Mouse (Mus musculus) embryonic fibroblast, embryonic 13.5 days (primary cell): ENCODE data around the gene Nqo2. TPM values are rescaled to one million over a fixed set of nuclear protein-coding genes. Genes with fewer than 3 reads are reported as not detected.
"Not testable (repeated sequence)": the region's sequence is repeated elsewhere in the genome, so short reads cannot be mapped to it uniquely, and the experiment has no call there.

ENCODE experiments used
- H3K27ac ChIP-seq: 2 replicates; pipeline ENCODE4 v1.5.1; 2012; ENCODE audit warnings: low read length, control low read depth, inconsistent platforms; ENCODE audit not compliant: insufficient read depth
- H3K4me1 ChIP-seq: 2 replicates; pipeline ENCODE4 v1.6.1; 2011; ENCODE audit warnings: low read length; ENCODE audit not compliant: control insufficient read depth, insufficient read depth
- H3K4me3 ChIP-seq: 2 replicates; pipeline ENCODE4 v1.5.1; 2011; ENCODE audit warnings: mild to moderate bottlenecking, control low read depth, low read length; ENCODE audit not compliant: insufficient read depth
- CTCF ChIP-seq: IDR thresholded peaks from 2 replicates; pipeline ENCODE4 v1.5.1; 2011; ENCODE audit warnings: mild to moderate bottlenecking, control low read depth, low read length, moderate library complexity, borderline replicate concordance; ENCODE audit not compliant: insufficient read depth
- POLR2A ChIP-seq: IDR thresholded peaks from 2 replicates; pipeline ENCODE4 v1.6.1; 2011; ENCODE audit warnings: low read depth, mild to moderate bottlenecking, control low read depth, low read length, moderate library complexity
- polyA plus RNA-seq: library from polyadenylated mRNA; stranded (reverse); fragments of >200 nt; gene quantifications from 2 replicates; pipeline ENCODE4 v1.2.4, GENCODE M21; 2011; ENCODE audit warnings: low read depth; ENCODE audit not compliant: missing spikeins, insufficient read length

The Nqo2 gene
- polyA plus RNA-seq, result 20.9 and 22.2 TPM in 2 replicates

GRCm38 (mm10) chr13:33964206-33965046 is at the start of gene Nqo2:
Nqo2 (plus strand) TSS chr13:33964687.
- Histone ChIP-seq H3K4me3 (peak within 1 kb of the TSS; percentile 53), H3K27ac (peak within 1 kb of the TSS; percentile 45), H3K4me1 (peaks cover 3% of the 10 kb centered on the region; the same call in 1 of the 2 replicates)
- TF ChIP-seq CTCF (no peak), POLR2A (peak; percentile 90)

DNA sequence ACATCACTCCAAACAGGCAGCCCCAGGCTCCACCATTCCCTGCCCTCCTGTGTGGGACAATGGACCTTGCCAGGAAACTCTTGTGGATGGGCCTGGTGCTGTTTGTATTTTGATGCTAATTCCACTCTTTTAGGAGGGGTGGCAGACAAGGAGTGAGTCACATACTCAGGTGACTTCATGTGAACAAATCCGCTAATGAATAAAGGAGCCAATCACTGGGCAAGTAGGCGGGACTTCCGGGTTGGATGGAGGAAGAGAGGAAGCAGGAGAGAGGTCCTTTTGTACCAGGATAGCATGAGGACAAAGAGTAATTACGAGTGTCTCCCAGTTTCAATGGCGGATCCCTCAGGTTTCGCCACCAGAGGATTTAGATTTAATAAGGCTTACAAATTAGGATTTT is 43.4 kb upstream of the Nqo2 start:
- H3K4me3 ChIP-seq, result no peak overlapping the region
- no peaks in the 10 kb centered on the region for H3K4me1 ChIP-seq
- no peak for TF ChIP-seq CTCF
- no peak overlapping the region for H3K27ac ChIP-seq

DNA sequence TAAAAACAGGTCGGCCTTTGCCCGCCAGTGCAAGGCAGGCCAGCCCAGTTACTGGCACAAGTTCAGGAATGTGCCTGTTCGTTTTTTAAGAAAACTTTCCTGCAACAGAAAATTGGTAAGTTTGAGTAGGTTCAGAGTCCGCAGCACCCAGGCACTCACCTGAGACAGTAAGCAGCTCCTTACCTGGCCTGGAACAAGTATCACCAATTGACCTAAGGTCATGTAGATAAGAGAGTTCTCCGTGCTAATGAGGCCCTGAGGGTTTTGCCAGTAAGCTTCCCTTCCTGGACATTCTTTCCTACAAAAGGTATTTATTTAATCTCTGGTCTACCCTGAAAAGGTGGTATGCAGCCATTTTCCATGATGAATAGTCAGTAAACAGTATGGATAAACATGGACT is 42.8 kb upstream of the Nqo2 start:
- Histone ChIP-seq H3K27ac (no peak overlapping the region), H3K4me1 (no peaks in the 10 kb centered on the region)
- TF ChIP-seq CTCF (no peak), POLR2A (no peak)

DNA sequence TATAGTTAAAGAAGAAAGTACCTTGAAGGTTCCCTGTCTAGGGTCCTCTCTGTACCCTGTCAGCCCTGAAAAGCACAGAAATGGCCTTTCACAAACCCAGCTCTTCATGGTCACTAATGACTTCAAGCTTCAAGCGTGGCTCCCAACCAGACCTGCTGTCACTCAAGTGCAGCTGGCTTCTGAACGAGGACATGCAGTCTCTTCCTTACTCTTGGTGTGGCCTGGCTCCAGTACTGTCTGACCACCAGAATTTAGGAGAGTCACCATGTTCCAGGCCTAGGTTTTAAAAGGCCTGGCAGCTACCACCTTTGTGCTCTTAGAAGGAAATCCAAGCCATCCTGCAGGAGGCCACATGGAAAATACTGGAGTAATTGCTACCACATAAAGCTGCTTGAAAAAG is 34.2 kb upstream of the Nqo2 start:
- H3K27ac ChIP-seq, result no peak overlapping the region
- H3K4me3 ChIP-seq, result no peak overlapping the region
- no peak for TF ChIP-seq CTCF
- TF ChIP-seq POLR2A, result no peak
- H3K4me1 ChIP-seq, result peaks cover 14% of the 10 kb centered on the region

More for the DNA sequence above, 42.8 kb upstream of the Nqo2 start:
- H3K4me3 ChIP-seq, result no peak overlapping the region

DNA sequence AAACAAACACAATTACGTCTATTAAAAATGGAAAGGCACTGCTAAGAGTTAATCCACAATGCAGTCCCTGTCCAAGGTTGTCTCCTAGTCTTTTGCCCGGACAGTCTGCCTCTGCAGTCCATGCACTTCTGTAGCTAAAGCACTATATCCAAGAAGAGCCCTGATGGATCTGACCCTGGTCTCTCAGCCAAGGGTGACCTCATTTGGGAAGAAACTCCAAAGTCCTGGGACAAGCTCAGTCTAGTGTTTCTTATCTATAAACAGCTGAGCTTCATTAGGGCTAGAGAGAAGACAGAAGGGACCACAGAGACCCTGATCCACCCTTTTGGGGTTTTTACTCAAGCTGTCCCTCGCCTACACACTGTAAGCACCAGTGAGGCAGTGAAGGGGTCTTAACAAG is 33.6 kb upstream of the Nqo2 start:
- TF ChIP-seq CTCF, result no peak
- TF ChIP-seq POLR2A, result no peak
- no peak overlapping the region for H3K27ac ChIP-seq
- H3K4me1 ChIP-seq, result peaks cover 14% of the 10 kb centered on the region
- no peak overlapping the region for H3K4me3 ChIP-seq

DNA sequence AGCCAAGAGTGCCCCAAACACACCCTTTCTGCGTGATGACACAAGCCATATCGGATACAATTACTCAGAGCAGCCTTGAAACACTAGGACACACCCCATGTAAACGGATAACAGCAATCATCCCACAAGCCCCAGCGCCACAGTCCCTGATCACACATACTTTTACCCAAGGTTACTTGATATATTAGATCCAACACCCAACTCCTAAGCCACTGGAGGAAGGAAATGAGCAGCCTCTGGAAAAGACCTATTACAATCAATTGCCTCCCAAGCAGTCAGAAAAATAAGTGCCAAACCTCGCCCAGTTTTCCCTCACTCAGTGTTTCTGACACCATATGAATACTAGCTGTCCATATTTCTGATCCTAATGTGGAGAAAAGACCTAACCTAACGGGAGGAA is 29.7 kb upstream of the Nqo2 start:
- Histone ChIP-seq H3K27ac (no peak overlapping the region; the same call in 1 of the 2 replicates), H3K4me1 (peaks cover 14% of the 10 kb centered on the region), H3K4me3 (peak overlapping the region; percentile 75)
- no peak for TF ChIP-seq CTCF
- no peak for TF ChIP-seq POLR2A

DNA sequence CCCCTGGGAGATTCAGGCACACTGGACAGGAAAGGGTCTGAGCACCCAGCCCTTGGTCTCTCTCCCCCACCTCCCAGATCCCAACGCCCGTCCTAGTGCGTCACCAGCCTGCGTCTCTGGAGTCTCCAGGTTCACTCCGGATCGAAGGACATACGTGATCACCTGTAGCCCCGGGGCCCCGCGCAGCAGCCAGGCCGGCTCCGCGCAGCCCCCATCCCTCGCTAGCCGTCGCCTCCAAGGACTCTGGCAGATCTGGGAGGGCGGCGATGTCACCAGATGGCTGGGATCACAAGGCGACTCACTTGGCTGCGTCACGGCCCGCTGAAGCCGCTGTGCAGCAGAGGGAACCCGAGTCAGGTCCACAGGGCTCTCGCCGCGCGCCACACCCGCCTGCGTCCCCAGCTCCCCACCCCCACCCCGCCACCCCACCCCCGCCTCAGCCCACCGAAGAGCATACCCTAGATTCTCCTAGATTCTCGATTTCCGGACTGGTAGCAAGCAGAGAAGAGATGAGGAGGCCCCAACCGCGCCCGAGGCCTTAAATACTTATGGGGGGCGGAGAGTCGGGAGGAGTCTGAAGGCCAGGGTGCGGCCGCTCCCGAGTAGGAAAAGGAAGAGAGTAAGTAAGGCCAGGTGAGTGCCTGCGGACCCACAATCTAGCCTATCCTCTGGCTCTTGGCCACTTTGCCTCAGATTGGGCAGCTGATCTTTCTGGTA is 28.9 kb upstream of the Nqo2 start:
- no peak overlapping the region; the same call in 1 of the 2 replicates for H3K27ac ChIP-seq
- peak; percentile 67 for TF ChIP-seq POLR2A
- TF ChIP-seq CTCF, result no peak
- H3K4me3 ChIP-seq, result peak overlapping the region; percentile 75
- peaks cover 14% of the 10 kb centered on the region for H3K4me1 ChIP-seq

- peaks cover 9% of the 10 kb centered on the region for H3K4me1 ChIP-seq
Measured at GRCm38 (mm10) chr13:33937151-33937550, 27.3 kb upstream of the Nqo2 start.

GRCm38 (mm10) chr13:33937587-33937986 is 26.9 kb upstream of the Nqo2 start:
- not testable (repeated sequence) for H3K4me3 ChIP-seq, H3K4me1 ChIP-seq, H3K27ac ChIP-seq

More at GRCm38 (mm10) chr13:33937151-33937550, 27.3 kb upstream of the Nqo2 start:
- TF ChIP-seq POLR2A (no peak), CTCF (no peak)
- Histone ChIP-seq H3K4me3 (no peak overlapping the region), H3K27ac (no peak overlapping the region)

DNA sequence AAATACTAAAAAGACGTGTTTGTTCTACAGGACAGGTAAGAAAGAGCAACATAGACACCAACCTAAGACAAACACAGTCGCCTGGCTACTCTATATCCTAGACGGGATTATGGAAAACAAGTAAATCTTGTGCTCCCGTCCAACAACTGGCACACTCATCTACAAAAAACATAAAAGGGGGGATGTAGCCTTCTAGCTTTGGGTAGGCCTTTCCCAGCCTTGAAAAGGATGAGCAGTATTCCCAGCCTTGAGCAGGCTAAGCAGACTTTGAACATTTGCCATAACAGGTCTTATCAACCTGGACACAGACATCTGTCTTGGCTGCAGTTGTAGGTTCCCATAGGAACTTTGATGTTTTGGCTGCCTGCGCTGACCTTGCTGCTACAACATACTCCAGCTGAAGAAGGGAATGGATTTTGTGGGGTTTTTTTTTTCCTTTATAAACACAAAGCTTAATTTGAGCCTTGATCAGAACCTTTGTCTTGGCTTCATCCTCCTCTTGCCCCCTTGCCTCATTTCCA is 23.1 kb upstream of the Nqo2 start:
- Histone ChIP-seq H3K27ac (no peak overlapping the region), H3K4me3 (no peak overlapping the region), H3K4me1 (no peaks in the 10 kb centered on the region)
- TF ChIP-seq POLR2A (no peak), CTCF (no peak)
